Mouse (Mus musculus) gastrocnemius, postnatal 10 days (tissue): ENCODE measurements at regions not wholly inside any gene's neighbourhood (a gene's known extent, or its start where the extent isn't known, plus 50 kb on each side); places are given as distances from the start of the nearest gene placed in this dataset.

Experiments
- DNase-seq: peaks from one replicate; pipeline ENCODE4 v3.0.0; 2021; ENCODE audit warnings: mixed read lengths

GRCm38 (mm10) chr15:62402142-62402541, 1442.8 kb downstream of the Gsdmc2 start:
- DNase-seq, result no peak

GRCm38 (mm10) chr15:62400984-62401609, 1443.9 kb downstream of the Gsdmc2 start:
- DNase-seq, result no peak

DNA sequence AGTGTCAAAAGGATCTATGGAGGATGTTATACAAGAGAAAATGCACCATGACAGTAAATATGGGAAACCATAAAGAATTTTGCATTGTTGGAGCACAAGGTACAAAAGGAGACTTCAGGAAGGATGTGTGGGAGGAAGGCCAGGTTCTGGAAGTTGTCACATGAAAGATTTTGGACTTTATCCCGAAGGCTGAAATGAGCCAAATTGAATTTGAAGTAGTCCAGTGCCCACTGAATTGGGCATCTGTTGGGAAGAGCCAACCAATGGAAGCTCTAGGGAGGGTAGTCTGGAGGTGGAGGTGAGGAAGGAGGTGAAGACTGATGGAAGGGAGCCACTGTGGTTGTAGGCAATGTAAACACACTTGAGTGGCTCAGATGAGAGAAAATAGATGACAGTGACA, 1445.6 kb downstream of the Gsdmc2 start:
- DNase-seq, result no peak

DNA sequence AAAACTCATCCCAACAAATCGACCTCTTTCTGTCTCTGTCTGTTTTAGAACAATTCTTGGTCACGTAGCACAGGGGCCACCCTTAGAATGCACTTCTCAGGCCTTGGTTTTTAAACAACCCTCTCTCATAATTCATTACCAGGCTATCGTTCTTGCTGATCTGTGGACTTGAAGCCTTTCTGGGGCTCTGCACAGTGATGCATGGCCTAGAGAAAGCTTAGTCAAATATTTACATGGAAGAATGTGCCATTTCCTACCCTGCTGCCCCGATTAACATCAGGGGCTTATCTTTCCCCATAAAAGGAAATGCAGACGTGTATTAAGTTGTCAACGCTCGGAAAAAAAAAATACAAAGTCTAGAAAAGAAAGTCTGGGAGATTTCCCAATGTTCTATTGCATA, 1448.0 kb downstream of the Gsdmc2 start:
- no peak for DNase-seq

- no peak for DNase-seq
Observed at GRCm38 (mm10) chr15:62395377-62395776, 1449.6 kb downstream of the Gsdmc2 start.

GRCm38 (mm10) chr15:62393416-62393815, 1451.6 kb downstream of the Gsdmc2 start:
- no peak for DNase-seq

- no peak for DNase-seq
Observed at GRCm38 (mm10) chr15:62392839-62393238, 1452.1 kb downstream of the Gsdmc2 start.

DNA sequence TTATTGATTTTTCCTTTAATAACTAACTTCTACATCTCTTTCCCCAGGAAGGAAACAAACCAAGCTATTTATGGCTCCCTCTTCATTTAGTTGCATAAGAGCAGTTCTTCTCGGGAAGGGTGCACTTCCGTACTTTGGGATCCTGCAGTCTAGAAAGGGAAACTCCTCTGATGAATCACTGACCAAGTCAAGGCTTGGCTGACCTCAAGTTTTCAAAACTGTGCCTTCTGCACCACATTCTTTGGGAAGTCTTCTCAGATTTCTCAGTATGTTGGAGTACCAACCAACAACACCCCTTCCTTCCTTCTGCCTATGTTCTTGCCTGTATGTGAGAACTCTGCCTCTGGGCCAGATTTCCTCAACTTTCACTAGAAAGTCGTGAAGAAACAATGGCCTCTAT, 1452.6 kb downstream of the Gsdmc2 start:
- DNase-seq, result no peak

DNA sequence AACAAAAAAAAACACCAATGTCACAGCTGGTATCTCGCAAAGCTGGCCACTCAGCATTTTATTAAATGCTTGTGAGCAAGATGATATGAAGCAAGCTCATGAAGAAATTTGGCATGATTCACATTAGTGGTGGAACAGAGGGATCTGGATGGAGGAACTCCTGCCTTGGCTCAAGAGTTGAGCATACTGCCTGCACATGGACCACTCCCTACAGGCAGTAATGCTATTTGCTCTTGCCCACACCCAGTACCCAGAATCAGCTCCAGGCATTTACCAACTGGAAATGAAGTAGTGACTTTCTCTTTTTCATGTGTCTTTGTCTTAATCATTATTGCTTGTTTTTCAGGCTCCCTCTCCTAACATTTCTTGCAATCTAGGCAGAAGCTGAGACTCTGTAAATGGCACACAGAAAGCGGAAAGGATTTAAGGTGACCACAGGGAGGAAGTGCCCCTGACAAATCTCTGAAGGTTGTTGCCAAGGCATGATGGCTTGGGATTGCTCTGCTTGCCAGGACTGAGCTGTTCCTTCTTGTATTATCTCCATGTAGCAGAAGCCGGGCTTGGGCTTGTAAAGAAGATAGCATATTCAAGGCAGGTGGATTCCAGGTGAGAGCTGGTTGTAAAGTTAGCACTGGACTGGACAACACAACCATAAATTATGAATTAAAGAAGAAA, 1455.4 kb downstream of the Gsdmc2 start:
- DNase-seq, result no peak

GRCm38 (mm10) chr15:62382233-62382632, 1459.4 kb upstream of the A1bg start:
- no peak for DNase-seq

- no peak for DNase-seq
Observed at GRCm38 (mm10) chr15:62374641-62375040, 1451.8 kb upstream of the A1bg start.

DNA sequence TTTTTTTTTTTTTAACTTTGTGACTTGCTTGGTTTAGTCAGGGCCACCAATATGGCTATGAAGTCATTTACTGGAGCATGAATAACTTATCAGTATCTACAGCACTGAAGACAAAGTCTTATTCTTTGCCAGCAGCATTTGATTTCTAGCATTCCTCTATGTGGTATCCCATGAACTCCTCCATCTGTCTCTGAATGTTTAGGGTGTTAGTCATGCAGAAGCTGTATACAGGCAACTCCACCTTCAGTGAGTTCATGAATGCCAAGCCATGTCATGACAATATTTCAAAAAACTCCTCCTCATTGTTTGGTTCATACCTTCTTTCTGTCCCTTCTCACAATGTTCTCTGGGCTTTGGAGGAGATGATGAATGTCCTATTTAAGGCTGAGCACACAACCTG, 1438.4 kb upstream of the A1bg start:
- no peak for DNase-seq

DNA sequence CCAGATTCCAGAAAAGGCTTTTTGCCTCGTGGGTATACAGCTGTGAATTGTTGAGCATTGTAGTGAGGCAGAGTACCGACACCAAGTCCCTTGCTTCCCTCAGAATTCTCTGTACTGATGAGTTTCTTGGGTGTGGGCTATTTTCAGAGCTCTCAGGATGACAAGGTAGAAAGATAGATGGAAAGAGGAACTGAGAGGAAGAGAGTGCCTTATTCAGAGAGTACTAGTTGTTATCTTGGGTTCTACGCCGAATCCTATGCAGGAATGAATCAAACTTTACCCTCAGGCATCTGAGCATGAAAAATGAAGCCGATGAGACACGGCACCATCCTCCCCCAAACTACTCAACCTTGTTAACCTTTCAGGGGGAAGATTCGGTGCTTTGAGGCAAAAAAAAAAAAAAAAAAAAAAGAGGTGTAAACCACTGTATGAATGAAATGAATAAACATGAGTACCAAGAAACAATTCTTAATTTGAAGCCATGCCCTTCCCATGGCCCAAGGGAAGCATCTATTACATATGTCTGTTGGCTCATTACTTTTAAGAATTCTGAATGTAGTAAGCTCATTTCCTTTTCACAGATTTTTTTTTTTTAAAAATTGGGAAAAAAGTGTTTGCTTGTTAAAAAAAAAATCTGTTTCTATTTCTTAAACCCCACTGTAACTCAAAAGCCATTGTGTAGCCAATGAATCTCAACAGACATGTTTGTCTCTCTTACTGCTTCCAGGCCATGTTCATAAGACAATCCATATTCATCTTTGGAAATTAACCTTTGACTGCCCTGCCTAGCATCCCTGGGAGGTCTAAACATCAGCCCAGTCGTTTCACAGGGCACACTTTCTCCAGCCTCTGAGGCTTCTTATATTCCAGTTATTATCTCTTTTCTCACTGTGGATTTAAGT, 1435.8 kb upstream of the A1bg start:
- DNase-seq, result no peak

GRCm38 (mm10) chr15:62353786-62354185, 1431.0 kb upstream of the A1bg start:
- no peak for DNase-seq

GRCm38 (mm10) chr15:62350862-62351757, 1428.3 kb upstream of the A1bg start:
- no peak for DNase-seq

GRCm38 (mm10) chr15:62349981-62350380, 1427.2 kb upstream of the A1bg start:
- no peak for DNase-seq

- DNase-seq, result no peak
Observed at GRCm38 (mm10) chr15:62348956-62349355, 1426.1 kb upstream of the A1bg start.

DNA sequence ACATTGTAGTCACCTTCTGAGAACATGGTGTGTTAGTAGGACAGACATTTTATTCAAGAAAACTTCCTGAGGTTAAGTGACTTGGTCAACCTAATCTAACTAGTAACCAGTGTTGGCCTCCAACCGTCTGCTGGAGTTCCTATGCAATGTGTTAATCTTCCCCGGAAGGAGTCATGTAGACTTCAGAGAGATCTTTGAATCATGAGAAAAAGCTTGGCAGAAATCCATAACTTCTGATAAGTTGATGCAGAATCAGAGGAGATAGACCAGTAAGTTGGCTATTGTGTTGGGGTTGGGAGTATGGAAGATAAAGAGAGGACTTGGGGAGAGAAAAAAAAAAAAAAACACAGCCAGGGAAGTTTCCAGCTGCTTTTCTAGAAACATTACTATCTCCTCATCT, 1424.9 kb upstream of the A1bg start:
- DNase-seq, result no peak

DNA sequence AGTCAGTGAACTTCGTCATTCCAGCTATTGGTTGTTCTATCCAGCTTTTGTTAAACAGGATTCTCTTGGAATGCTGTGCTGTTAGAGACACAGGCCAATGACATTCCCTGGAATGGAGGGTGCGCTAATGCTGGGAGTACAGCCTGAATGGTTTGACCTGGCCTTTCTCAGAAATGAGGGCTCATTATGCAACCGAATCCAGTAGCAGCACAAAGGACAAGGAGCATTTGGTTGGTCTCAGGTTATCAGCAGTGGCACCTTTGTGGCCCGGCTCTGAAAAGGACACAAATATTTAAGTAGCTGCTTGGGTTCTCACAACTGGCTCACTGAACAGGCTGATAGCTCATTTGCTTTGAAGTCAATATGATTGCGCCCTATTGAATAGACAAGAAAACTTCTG, 1423.1 kb upstream of the A1bg start:
- DNase-seq, result no peak

DNA sequence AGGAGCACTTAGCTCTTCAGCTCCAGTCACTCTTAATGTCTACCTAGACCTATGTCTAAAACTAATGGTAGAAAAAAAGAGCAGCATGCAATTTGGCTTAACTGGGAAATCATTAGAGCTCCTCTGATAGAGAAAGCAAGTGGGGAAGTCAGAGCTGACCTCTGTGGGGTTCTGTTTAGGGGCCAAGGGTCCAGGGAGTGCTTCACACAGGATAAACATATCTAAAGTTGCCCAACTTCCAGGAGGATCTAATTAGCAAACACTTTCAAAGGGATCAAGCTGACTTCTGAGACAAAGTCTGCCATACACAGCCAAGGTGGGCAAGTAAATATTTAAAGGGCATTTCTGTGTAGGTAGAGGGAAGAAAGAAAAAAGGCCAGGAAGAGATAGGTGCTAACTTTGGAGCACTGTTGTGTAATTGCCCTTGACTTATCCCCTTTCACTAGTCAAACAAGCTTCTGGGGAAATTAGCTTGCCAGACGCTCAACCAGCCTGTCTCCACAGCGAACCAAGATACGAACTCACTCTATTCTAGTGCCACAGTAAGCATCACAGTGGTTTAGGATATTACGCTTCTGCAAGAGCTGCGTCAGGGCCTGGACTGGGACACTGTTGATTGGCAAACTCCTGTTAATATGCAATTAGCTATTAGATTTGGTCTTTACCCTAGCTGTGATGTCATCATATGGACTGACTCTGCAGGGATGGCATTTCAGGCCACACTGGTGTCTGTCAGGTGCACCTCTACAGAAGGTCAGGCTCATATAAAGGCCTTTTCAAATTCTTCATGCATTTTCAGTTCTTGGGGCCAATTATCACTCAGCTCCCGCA, 1413.9 kb upstream of the A1bg start:
- DNase-seq, result no peak
